Mouse (Mus musculus) fibroblast of lung, adult 2 months (primary cell): ENCODE measurements around the gene Katnal1.
A peak's percentile ranks its signal among the peaks of the same experiment; 100 is the strongest.

Experiments
- DNase-seq: peaks from one replicate; pipeline ENCODE4 v3.0.0-alpha.2; 2011; ENCODE audit warnings: low read depth

Katnal1 gene

GRCm38 (mm10) chr5:148924586-148924985 is 4.5 kb downstream of the Katnal1 start:
- no peak for DNase-seq

- DNase-seq = no peak
These were observed 5.1 kb downstream of the Katnal1 start for GRCm38 (mm10) chr5:148924051-148924450.

DNA sequence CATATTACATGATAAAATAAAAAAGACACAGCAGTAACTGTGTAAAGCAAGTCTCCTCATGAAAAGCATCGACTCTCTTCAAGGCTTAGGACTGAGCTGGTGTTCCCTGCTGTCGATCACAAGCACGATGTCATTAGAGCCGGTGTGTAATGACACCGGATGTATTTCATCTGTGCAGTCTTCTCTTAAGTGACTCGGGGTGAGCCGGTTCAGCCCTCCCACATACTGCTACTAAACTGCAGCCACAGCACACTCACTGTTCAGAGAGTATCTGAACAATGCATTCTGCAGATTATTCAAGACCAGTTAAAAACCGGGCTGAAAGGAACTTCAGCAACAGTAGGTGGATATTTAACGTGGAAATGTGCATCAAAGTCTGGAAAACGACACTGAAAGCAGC is 5.7 kb downstream of the Katnal1 start:
- DNase-seq = no peak

DNA sequence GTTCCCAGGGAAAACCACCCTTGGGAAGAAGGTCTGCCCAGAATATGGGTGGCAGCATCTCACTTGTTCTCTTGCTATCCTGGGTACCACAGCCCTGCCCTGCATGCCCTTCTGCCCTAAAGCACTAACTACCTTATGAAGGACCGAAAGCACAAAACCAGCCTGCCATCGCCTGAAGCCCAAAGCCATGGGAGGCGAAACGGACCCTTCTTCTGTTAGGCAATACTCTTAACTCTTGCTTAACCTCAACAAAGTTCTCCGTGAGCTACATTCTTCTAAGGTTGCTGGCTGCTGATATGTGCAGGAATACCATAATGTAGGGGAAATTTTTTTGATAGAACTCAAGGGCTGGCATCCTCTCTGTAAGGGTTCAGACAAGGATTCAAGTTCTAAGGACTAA is 6.3 kb downstream of the Katnal1 start:
- DNase-seq = no peak

DNA sequence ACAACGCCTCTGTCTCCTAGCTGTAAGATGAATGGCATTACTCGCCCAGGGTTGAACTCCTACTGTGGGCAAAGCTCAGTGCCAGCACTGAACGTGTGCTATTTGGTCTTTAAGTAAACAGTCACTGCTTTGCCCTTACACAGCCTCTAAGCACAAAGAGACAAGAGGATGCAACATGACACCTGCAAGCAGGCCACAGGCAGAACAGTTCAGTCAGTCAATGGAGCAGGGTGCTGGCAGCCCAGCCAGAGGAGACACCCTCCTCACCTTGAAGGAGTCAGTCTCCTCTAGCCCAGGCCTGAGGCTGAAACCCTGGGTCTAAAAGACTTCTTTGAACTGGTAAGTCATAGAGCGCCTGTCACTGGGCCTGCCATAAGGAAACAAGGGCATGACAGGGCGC is 11.1 kb downstream of the Katnal1 start:
- no peak for DNase-seq

- no peak for DNase-seq
These were observed 12.3 kb downstream of the Katnal1 start for GRCm38 (mm10) chr5:148916775-148917174.

DNA sequence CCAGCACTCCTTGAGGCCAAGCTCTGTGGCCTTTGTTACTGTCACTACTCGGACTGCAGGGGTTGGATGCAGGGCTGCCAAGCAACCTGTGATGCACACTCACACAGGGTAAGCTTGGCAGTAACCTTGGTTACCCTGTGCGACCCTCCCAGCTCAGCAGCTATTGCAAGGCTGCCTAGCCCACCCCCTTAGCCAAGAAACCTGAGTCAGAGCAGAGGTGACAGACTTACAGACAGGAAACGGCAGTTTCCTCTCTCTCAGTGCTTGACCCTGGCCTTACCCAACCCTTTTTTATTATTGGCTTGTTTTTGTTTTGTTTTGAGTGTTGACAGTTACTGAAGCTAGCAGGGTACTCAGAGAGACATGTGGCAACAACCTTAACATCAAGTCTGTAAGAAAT is 16.9 kb downstream of the Katnal1 start:
- no peak for DNase-seq

GRCm38 (mm10) chr5:148910066-148910465 is 19.1 kb downstream of the Katnal1 start:
- DNase-seq = no peak

DNA sequence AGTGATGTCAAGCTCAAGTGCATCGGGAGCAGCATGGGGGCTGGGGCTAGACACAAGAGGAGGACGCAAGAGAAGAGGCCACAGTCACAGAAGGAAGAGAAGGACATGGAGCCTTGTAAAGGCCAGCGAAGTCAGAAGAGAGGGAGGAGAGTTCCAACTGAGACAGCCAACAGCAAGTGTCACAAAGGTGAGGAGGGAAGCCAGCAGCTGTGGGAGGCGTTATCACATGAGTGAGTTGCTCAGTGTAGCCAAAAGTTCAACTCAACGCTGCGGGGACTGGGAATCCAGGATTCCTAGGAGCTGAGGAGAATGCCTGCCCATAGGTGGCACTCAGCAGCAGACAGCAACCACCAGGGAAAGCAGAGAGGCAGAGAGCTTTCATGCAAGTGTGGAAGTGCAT is 19.7 kb downstream of the Katnal1 start:
- peak; percentile 18 for DNase-seq

DNA sequence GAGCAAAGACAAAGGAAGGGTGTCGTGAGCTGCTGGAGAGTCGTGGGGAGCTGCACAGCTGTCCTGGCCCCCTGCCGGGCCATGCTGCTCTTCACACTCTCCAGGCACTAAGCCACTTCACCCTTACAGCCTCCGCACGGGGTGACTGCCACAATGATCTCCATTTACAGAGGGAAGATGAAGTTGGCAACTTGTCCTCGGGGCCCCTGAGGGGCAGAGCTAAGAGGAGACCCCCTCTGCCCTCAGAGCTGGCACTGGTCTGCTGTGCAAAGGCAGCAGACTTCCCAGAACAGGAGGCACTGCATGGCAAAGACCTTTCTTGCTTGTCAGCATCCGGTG is 20.1 kb downstream of the Katnal1 start:
- DNase-seq = no peak

GRCm38 (mm10) chr5:148908191-148909056 is 20.7 kb downstream of the Katnal1 start:
- DNase-seq = no peak

DNA sequence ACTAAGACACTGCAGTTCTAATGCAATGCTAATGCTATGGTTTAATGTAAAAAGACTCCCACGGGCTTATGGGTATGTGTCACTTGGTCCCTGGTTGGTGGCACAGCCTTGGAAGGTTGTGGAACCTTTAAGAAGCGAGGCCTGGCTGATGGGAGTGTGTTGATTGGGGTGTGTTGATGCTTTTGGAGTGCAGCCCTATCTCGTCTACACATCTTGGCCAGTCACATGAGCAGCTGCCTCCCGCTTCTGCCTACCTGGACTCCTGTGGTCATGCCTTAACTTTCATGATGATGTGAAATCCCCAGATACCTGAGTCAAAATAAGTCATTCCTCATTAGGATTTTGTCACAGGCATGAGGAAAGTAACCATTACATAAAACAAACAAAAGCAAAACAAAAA is 22.8 kb downstream of the Katnal1 start:
- DNase-seq = no peak

GRCm38 (mm10) chr5:148904846-148905245 is 24.3 kb downstream of the Katnal1 start:
- peak; percentile 34 for DNase-seq

GRCm38 (mm10) chr5:148899361-148899760 is 29.8 kb downstream of the Katnal1 start:
- DNase-seq = no peak

- DNase-seq = no peak
These were observed 31.1 kb downstream of the Katnal1 start for GRCm38 (mm10) chr5:148897941-148898417.

GRCm38 (mm10) chr5:148897069-148897702 is 31.9 kb downstream of the Katnal1 start:
- no peak for DNase-seq

DNA sequence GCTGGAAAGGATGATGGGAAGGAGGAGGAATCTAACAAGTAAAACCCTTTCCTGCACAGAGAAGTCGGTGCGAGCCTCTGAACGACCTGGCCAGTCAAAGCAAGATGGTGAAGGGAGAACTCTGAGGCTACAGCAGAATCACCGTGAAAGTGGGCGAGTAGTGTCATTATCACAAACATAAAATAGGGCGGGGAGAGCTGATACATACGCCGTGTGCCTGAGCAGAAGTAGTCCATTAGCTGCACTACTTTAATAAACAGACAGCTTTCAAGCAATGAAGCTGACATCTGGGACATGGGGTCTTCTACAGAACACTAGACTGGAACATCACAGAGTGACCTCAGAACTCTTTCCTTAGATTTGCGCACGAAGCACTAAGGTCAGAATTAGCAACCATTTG is 32.6 kb downstream of the Katnal1 start:
- no peak for DNase-seq

DNA sequence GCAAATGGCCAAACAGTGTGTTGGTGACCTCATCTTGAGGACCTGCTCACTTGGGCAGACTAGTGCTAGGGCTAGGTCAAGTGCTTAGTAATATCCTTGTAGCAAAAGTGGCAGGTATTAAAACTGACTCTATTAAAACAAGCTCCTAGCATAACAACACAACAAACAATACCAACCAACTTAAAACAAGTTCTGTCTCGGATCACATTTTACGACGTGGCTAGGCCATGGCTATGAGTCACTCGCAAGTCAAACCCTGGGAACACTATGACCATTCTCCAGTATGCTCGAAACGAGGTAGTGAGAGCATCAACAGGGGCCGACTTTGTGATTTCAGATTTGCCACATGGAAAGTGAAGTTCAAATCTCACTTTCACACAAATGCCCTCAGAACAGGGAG is 33.3 kb downstream of the Katnal1 start:
- DNase-seq = no peak

- DNase-seq = no peak
These were observed 34.1 kb downstream of the Katnal1 start for GRCm38 (mm10) chr5:148895034-148895433.

DNA sequence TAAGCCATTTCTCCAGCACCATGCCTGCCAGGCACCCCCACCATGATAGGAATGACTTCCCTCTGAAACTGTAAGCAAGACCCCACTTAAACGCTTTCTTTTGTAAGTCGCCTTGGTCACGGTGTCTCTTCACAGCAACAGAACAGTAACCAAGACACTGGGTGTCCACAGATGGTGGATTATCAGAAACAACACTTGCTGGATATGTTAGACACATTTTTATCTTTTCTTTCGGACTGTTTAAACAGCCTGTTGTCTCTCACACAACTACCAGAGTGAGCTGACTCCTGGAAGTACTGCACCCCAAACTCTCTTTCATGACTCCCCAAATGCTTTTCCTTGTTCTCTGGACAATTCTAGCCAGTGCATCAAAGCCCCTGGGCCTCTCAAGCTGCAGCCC is 38.9 kb downstream of the Katnal1 start:
- DNase-seq = no peak

DNA sequence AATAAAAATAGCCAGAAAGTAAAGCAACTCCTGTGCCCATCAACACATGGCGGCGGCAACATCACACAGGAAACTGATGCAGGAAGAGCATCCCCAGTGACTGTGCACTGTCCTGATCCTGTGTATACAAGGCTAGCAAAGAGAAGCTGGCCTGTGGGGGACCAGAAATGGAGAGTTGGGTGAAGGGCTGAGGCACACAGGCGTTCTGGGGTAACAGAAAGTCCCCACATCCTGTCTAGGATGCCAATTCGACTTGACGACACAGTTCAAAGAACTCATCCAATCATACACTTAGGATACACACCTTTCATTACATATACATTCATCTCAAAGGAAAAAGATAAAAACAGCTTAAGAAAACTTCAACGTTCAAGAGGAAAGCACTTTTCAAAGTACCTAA is 41.1 kb downstream of the Katnal1 start:
- DNase-seq = no peak

DNA sequence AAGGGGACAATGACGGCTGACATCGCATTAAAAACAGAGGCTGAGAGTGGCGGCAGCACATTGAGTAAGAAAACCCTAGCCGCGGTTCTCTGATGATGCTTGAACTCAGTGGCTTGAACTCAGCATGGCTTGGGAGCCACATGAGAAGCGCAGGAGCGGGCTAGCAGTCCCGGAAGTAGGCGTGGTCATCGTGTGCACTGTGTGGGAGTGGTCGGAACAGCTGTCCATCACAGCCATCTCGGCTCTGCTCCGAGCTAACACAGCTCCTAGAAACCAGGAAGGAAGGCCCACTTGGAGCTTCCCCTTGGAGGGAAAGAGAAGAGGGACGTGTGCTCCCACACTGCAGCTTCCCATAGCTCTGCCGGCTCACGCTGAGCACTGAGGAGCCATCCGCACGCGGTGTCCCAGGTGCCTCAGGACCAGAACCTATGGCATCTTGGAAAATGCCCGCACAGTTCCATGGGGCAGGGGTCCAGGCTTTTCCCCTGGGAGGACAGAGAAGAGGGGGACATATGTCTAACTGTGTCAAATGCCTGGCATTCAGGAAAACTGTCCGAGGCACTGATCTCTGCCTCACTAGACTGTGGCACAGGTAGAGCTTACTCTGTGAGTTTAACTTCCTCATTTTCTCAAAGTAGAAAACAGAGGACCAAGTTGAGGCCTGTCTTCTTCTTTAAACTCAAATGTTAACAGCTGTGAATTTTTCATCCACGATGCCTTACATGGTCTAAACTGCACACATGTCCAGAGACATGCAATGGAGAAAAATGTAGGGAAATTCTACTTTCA is 43.1 kb downstream of the Katnal1 start:
- no peak for DNase-seq

DNA sequence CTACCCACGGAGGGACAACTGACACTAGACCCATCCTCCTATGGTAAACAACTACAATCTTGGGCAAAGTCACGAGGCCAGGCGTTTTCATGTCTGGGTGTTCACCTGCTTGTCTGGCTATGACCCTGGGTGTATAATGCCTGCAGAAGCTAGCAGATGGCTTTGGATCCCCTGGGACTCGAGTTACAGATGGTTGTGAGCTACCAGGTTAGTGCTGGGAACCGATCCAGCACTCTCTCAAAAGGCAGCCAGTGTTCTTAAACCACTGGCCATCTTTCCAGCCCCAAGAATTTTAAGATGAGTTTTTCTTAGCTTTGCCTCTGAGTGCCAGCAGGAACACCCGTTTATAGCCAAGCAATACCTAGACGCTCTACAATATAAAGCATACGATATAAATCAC is 45.4 kb downstream of the Katnal1 start:
- DNase-seq = no peak
